Mouse (Mus musculus): ENCODE data around the gene Cyp4v3. TPM values are rescaled to one million over a fixed set of nuclear protein-coding genes. Genes with fewer than 3 reads are reported as not detected.

Gene Cyp4v3
- total and polyA plus RNA-seq, 3 experiments = 0.11 TPM; not detected in 2

- Histone ChIP-seq H3K4me1 (ENCODE audit: insufficient read depth, low read depth, low read length) (no peaks in the 10 kb centered on the region), H3K9me3 (replicated peaks) (peaks cover 23% of the 10 kb centered on the region), H3K36me3 (replicated peaks) (no peaks in the 10 kb centered on the region), H3K4me3 (ENCODE audit: low read depth, low read length) (no peak overlapping the region), H3K27me3 (ENCODE audit: insufficient read depth, low read length) (no peaks in the 10 kb centered on the region)
- ATAC-seq (ENCODE audit: extremely low read depth, insufficient number of reproducible peaks, low FRiP score, poor library complexity, severe bottlenecking) = no peak
- TF ChIP-seq POLR2AphosphoS5 (IDR thresholded peaks at IDR 0.05; ENCODE audit: insufficient replicate concordance, low read depth, low read length) (no peak), TAL1 (conservative IDR thresholded peaks at IDR 0.05; ENCODE audit: low read depth, low read length) (no peak), GATA1 (IDR thresholded peaks at IDR 0.05; ENCODE audit: borderline replicate concordance, low read length) (no peak), GATA2 (IDR thresholded peaks at IDR 0.05; ENCODE audit: borderline replicate concordance, low read depth, low read length) (no peak), CTCF (IDR thresholded peaks at IDR 0.05; ENCODE audit: low read depth, low read length) (no peak)
- DNase-seq (ENCODE audit: low spot score) = no peak
Measured at GRCm38 (mm10) chr8:45274317-45274716, 58.7 kb downstream of the Cyp4v3 start.

GRCm38 (mm10) chr8:45269056-45269455, 64.0 kb downstream of the Cyp4v3 start:
- ATAC-seq (ENCODE audit: extremely low read depth, insufficient number of reproducible peaks, low FRiP score, poor library complexity, severe bottlenecking) (no peak), DNase-seq (ENCODE audit: low spot score) (no peak)
- TF ChIP-seq POLR2AphosphoS5 (IDR thresholded peaks at IDR 0.05; ENCODE audit: insufficient replicate concordance, low read depth, low read length) (no peak), GATA1 (IDR thresholded peaks at IDR 0.05; ENCODE audit: borderline replicate concordance, low read length) (no peak), TAL1 (conservative IDR thresholded peaks at IDR 0.05; ENCODE audit: low read depth, low read length) (no peak), GATA2 (IDR thresholded peaks at IDR 0.05; ENCODE audit: borderline replicate concordance, low read depth, low read length) (no peak), CTCF (IDR thresholded peaks at IDR 0.05; ENCODE audit: low read depth, low read length) (no peak)
- Histone ChIP-seq H3K36me3 (replicated peaks) (no peaks in the 10 kb centered on the region), H3K4me3 (ENCODE audit: low read depth, low read length) (no peak overlapping the region), H3K9me3 (replicated peaks) (peaks cover 24% of the 10 kb centered on the region), H3K4me1 (ENCODE audit: insufficient read depth, low read depth, low read length) (no peaks in the 10 kb centered on the region), H3K27me3 (ENCODE audit: insufficient read depth, low read length) (no peaks in the 10 kb centered on the region)

- ATAC-seq (ENCODE audit: extremely low read depth, insufficient number of reproducible peaks, low FRiP score, poor library complexity, severe bottlenecking) (no peak), DNase-seq (ENCODE audit: low spot score) (no peak)
- Histone ChIP-seq H3K9me3 (replicated peaks) (peaks cover 24% of the 10 kb centered on the region), H3K36me3 (replicated peaks) (no peaks in the 10 kb centered on the region), H3K4me3 (ENCODE audit: low read depth, low read length) (no peak overlapping the region), H3K27me3 (ENCODE audit: insufficient read depth, low read length) (no peaks in the 10 kb centered on the region), H3K4me1 (ENCODE audit: insufficient read depth, low read depth, low read length) (no peaks in the 10 kb centered on the region)
- TF ChIP-seq POLR2AphosphoS5 (IDR thresholded peaks at IDR 0.05; ENCODE audit: insufficient replicate concordance, low read depth, low read length) (no peak), CTCF (IDR thresholded peaks at IDR 0.05; ENCODE audit: low read depth, low read length) (no peak), TAL1 (conservative IDR thresholded peaks at IDR 0.05; ENCODE audit: low read depth, low read length) (no peak), GATA1 (IDR thresholded peaks at IDR 0.05; ENCODE audit: borderline replicate concordance, low read length) (no peak), GATA2 (IDR thresholded peaks at IDR 0.05; ENCODE audit: borderline replicate concordance, low read depth, low read length) (no peak)
Measured at GRCm38 (mm10) chr8:45268485-45268884, 64.5 kb downstream of the Cyp4v3 start.

- ATAC-seq (ENCODE audit: extremely low read depth, insufficient number of reproducible peaks, low FRiP score, poor library complexity, severe bottlenecking) (no peak), DNase-seq (ENCODE audit: low spot score) (no peak)
- no peaks in the 10 kb centered on the region for H3K36me3 ChIP-seq (replicated peaks)
- H3K4me1 ChIP-seq (ENCODE audit: insufficient read depth, low read depth, low read length) = no peaks in the 10 kb centered on the region
- TF ChIP-seq CTCF (IDR thresholded peaks at IDR 0.05; ENCODE audit: low read depth, low read length) (no peak), POLR2AphosphoS5 (IDR thresholded peaks at IDR 0.05; ENCODE audit: insufficient replicate concordance, low read depth, low read length) (no peak)
- H3K27me3 ChIP-seq (ENCODE audit: insufficient read depth, low read length) = no peaks in the 10 kb centered on the region
- peaks cover 26% of the 10 kb centered on the region for H3K9me3 ChIP-seq (replicated peaks)
- H3K4me3 ChIP-seq (ENCODE audit: low read depth, low read length) = no peak overlapping the region
Measured at GRCm38 (mm10) chr8:45267611-45268391, 65.2 kb downstream of the Cyp4v3 start.

- Histone ChIP-seq H3K9me3 (replicated peaks) (peaks cover 33% of the 10 kb centered on the region), H3K4me1 (ENCODE audit: insufficient read depth, low read depth, low read length) (no peaks in the 10 kb centered on the region), H3K36me3 (replicated peaks) (no peaks in the 10 kb centered on the region), H3K4me3 (ENCODE audit: low read depth, low read length) (no peak overlapping the region), H3K27me3 (ENCODE audit: insufficient read depth, low read length) (no peaks in the 10 kb centered on the region)
- no peak for ATAC-seq (ENCODE audit: extremely low read depth, insufficient number of reproducible peaks, low FRiP score, poor library complexity, severe bottlenecking)
- no peak for DNase-seq (ENCODE audit: low spot score)
- no peak for TF ChIP-seq GATA1 (IDR thresholded peaks at IDR 0.05; ENCODE audit: borderline replicate concordance, low read length)
- no peak for TF ChIP-seq TAL1 (conservative IDR thresholded peaks at IDR 0.05; ENCODE audit: low read depth, low read length)
- TF ChIP-seq GATA2 (IDR thresholded peaks at IDR 0.05; ENCODE audit: borderline replicate concordance, low read depth, low read length) = no peak
- no peak for TF ChIP-seq CTCF (IDR thresholded peaks at IDR 0.05; ENCODE audit: low read depth, low read length)
- TF ChIP-seq POLR2AphosphoS5 (IDR thresholded peaks at IDR 0.05; ENCODE audit: insufficient replicate concordance, low read depth, low read length) = no peak
Measured at GRCm38 (mm10) chr8:45266993-45267392, 66.0 kb downstream of the Cyp4v3 start.

GRCm38 (mm10) chr8:45264918-45265317, 68.1 kb downstream of the Cyp4v3 start:
- Histone ChIP-seq H3K27me3 (ENCODE audit: insufficient read depth, low read length) (no peaks in the 10 kb centered on the region), H3K4me1 (ENCODE audit: insufficient read depth, low read depth, low read length) (no peaks in the 10 kb centered on the region), H3K4me3 (ENCODE audit: low read depth, low read length) (no peak overlapping the region), H3K9me3 (replicated peaks) (peaks cover 37% of the 10 kb centered on the region), H3K36me3 (replicated peaks) (no peaks in the 10 kb centered on the region)
- TF ChIP-seq GATA2 (IDR thresholded peaks at IDR 0.05; ENCODE audit: borderline replicate concordance, low read depth, low read length) = no peak
- no peak for TF ChIP-seq TAL1 (conservative IDR thresholded peaks at IDR 0.05; ENCODE audit: low read depth, low read length)
- no peak for TF ChIP-seq CTCF (IDR thresholded peaks at IDR 0.05; ENCODE audit: low read depth, low read length)
- TF ChIP-seq POLR2AphosphoS5 (IDR thresholded peaks at IDR 0.05; ENCODE audit: insufficient replicate concordance, low read depth, low read length) = no peak
- TF ChIP-seq GATA1 (IDR thresholded peaks at IDR 0.05; ENCODE audit: borderline replicate concordance, low read length) = no peak
- ATAC-seq (ENCODE audit: extremely low read depth, insufficient number of reproducible peaks, low FRiP score, poor library complexity, severe bottlenecking) (no peak), DNase-seq (ENCODE audit: low spot score) (no peak)

Data from G1E (cell line).